Mouse (Mus musculus) megakaryocyte, embryonic 14.5 days (primary cell): ENCODE data around the gene Rtl8a. TPM values are rescaled to one million over a fixed set of nuclear protein-coding genes. Genes with fewer than 3 reads are reported as not detected.
"Not testable (repeated sequence)": the region's sequence is repeated elsewhere in the genome, so short reads cannot be mapped to it uniquely, and the experiment has no call there.

Source experiments
- H3K27me3 ChIP-seq: replicated peaks from 2 replicates; pipeline ENCODE3; 2012; ENCODE audit warnings: inconsistent platforms
- H3K36me3 ChIP-seq: replicated peaks from 2 replicates; pipeline ENCODE3; 2012; ENCODE audit warnings: low read length, inconsistent platforms, mixed read lengths
- H3K4me1 ChIP-seq: 2 replicates; pipeline ENCODE4 v1.6.1; 2012; ENCODE audit warnings: inconsistent platforms
- H3K4me3 ChIP-seq: replicated peaks from 2 replicates; pipeline ENCODE3; 2012; ENCODE audit warnings: moderate library complexity, mild to moderate bottlenecking, inconsistent platforms
- H3K9me3 ChIP-seq: 2 replicates; pipeline ENCODE4 v1.6.1; 2012; ENCODE audit warnings: inconsistent platforms
- FLI1 ChIP-seq: IDR thresholded peaks from 2 replicates; pipeline ENCODE4 v1.6.1; 2012; ENCODE audit warnings: low read length, inconsistent platforms, mixed read lengths
- GATA1 ChIP-seq: IDR thresholded peaks from 3 replicates; pipeline ENCODE4 v1.6.1; 2012; ENCODE audit warnings: mixed read lengths, low read length, inconsistent platforms, borderline replicate concordance
- polyA plus RNA-seq: library from polyadenylated mRNA; stranded (reverse); fragments of >175 nt; gene quantifications from 2 replicates; pipeline ENCODE4 v1.2.3, GENCODE M21; 2012; ENCODE audit warnings: low replicate concordance; ENCODE audit not compliant: insufficient read depth

Rtl8a gene
- 7.9 and 14.8 TPM in 2 replicates for polyA plus RNA-seq

GRCm38 (mm10) chrX:53642980-53643961 lies at the start of gene Rtl8a:
TSS of gene Rtl8a (minus strand) at chrX:53643682.
- H3K4me3 ChIP-seq: peak within 1 kb of the TSS; percentile 86
- H3K9me3 ChIP-seq, H3K4me1 ChIP-seq, H3K36me3 ChIP-seq, H3K27me3 ChIP-seq: not testable (repeated sequence)

GRCm38 (mm10) chrX:53693141-53693540 lies 49.7 kb upstream of the Rtl8a start:
- Histone ChIP-seq H3K27me3 (peaks cover 29% of the 10 kb centered on the region), H3K36me3 (no peaks in the 10 kb centered on the region), H3K4me3 (no peak overlapping the region), H3K4me1 (no peaks in the 10 kb centered on the region), H3K9me3 (0 out of 2 replicates have a peak, but pooled peaks cover 4% of the 10 kb centered on the region)
- no peak for TF ChIP-seq FLI1

- Histone ChIP-seq H3K4me3 (no peak overlapping the region), H3K36me3 (no peaks in the 10 kb centered on the region), H3K4me1 (no peaks in the 10 kb centered on the region), H3K9me3 (0 out of 2 replicates have a peak, but pooled peaks cover 4% of the 10 kb centered on the region), H3K27me3 (peaks cover 31% of the 10 kb centered on the region)
- TF ChIP-seq FLI1: no peak
- TF ChIP-seq GATA1: no peak
These were observed 48.6 kb upstream of the Rtl8a start for GRCm38 (mm10) chrX:53692065-53692464.

- not testable (repeated sequence) for H3K27me3 ChIP-seq, H3K4me3 ChIP-seq, H3K9me3 ChIP-seq, H3K36me3 ChIP-seq, H3K4me1 ChIP-seq
These were observed 41.2 kb upstream of the Rtl8a start for GRCm38 (mm10) chrX:53684676-53685075.

- H3K4me1 ChIP-seq, H3K4me3 ChIP-seq: not testable (repeated sequence)
These were observed 39.2 kb upstream of the Rtl8a start for GRCm38 (mm10) chrX:53682650-53683049.

GRCm38 (mm10) chrX:53676943-53677342 lies 33.5 kb upstream of the Rtl8a start:
- H3K9me3 ChIP-seq, H3K4me3 ChIP-seq, H3K4me1 ChIP-seq, H3K36me3 ChIP-seq, H3K27me3 ChIP-seq: not testable (repeated sequence)

More at GRCm38 (mm10) chrX:53682650-53683049, 39.2 kb upstream of the Rtl8a start:
- not testable (repeated sequence) for H3K9me3 ChIP-seq, H3K27me3 ChIP-seq, H3K36me3 ChIP-seq

- H3K4me3 ChIP-seq, H3K36me3 ChIP-seq, H3K4me1 ChIP-seq, H3K9me3 ChIP-seq, H3K27me3 ChIP-seq: not testable (repeated sequence)
These were observed 27.2 kb upstream of the Rtl8a start for GRCm38 (mm10) chrX:53670696-53671095.

- Histone ChIP-seq H3K4me3 (peak within 1 kb of the TSS; percentile 78), H3K36me3 (no peaks in the 10 kb centered on the region), H3K27me3 (no peaks in the 10 kb centered on the region), H3K4me1 (no peaks in the 10 kb centered on the region), H3K9me3 (no peaks in the 10 kb centered on the region)
- TF ChIP-seq FLI1: no peak
- no peak for TF ChIP-seq GATA1
These were observed 26.8 kb upstream of the Rtl8a start, which contains the start of gene Rtl8b for GRCm38 (mm10) chrX:53670294-53670693. TSS of gene Rtl8b (minus strand) at chrX:53670408.

GRCm38 (mm10) chrX:53669557-53670270 lies 26.2 kb upstream of the Rtl8a start:
- not testable (repeated sequence) for H3K9me3 ChIP-seq, H3K36me3 ChIP-seq, H3K4me3 ChIP-seq, H3K27me3 ChIP-seq, H3K4me1 ChIP-seq

- H3K36me3 ChIP-seq, H3K9me3 ChIP-seq, H3K4me3 ChIP-seq, H3K4me1 ChIP-seq, H3K27me3 ChIP-seq: not testable (repeated sequence)
These were observed 9.4 kb upstream of the Rtl8a start for GRCm38 (mm10) chrX:53652917-53653316.

- no peak overlapping the region for H3K4me3 ChIP-seq
- H3K27me3 ChIP-seq: peaks cover 6% of the 10 kb centered on the region
- no peaks in the 10 kb centered on the region for H3K36me3 ChIP-seq
- no peaks in the 10 kb centered on the region for H3K9me3 ChIP-seq
- H3K4me1 ChIP-seq: no peaks in the 10 kb centered on the region
- TF ChIP-seq FLI1 (no peak), GATA1 (no peak)
These were observed 2.4 kb upstream of the Rtl8a start for GRCm38 (mm10) chrX:53645885-53646284.

- not testable (repeated sequence) for H3K27me3 ChIP-seq, H3K36me3 ChIP-seq
These were observed 890 bp downstream of the Rtl8a start for GRCm38 (mm10) chrX:53642604-53642979.

GRCm38 (mm10) chrX:53638107-53638506 lies 5.4 kb downstream of the Rtl8a start:
- H3K4me1 ChIP-seq, H3K9me3 ChIP-seq, H3K36me3 ChIP-seq, H3K4me3 ChIP-seq, H3K27me3 ChIP-seq: not testable (repeated sequence)

More at GRCm38 (mm10) chrX:53642604-53642979, 890 bp downstream of the Rtl8a start:
- not testable (repeated sequence) for H3K4me1 ChIP-seq, H3K4me3 ChIP-seq, H3K9me3 ChIP-seq

GRCm38 (mm10) chrX:53611395-53611794 lies 32.1 kb downstream of the Rtl8a start:
- H3K4me1 ChIP-seq, H3K36me3 ChIP-seq, H3K9me3 ChIP-seq, H3K4me3 ChIP-seq, H3K27me3 ChIP-seq: not testable (repeated sequence)
